Mouse (Mus musculus) heart, postnatal 0 days (tissue): ENCODE measurements around the gene Nkd1.

Experiments
- CTCF ChIP-seq: IDR thresholded peaks from 2 replicates; pipeline ENCODE4 v1.5.1; 2016; ENCODE audit warnings: antibody characterized with exemption, control low read depth, low read depth
- EP300 ChIP-seq: IDR thresholded peaks from 2 replicates; pipeline ENCODE4 v1.6.1; 2016; ENCODE audit warnings: antibody characterized with exemption, low read depth

GRCm38 (mm10) chr8:88577666-88578065, 56.5 kb downstream of the Nkd1 start:
- TF ChIP-seq CTCF (no peak), EP300 (no peak)
